Mouse (Mus musculus) testis, adult 2 months (tissue): Measurements from ENCODE around the gene Agpat2.

Experiments
- CTCF ChIP-seq: fragments of 200-500 bp; IDR thresholded peaks from 2 replicates; pipeline ENCODE4 v1.5.1; 2012; ENCODE audit warnings: low read depth, mild to moderate bottlenecking, inconsistent platforms, low read length, moderate library complexity; ENCODE audit not compliant: control insufficient read depth, insufficient read depth, insufficient replicate concordance
- POLR2A ChIP-seq: fragments of 200-500 bp; IDR thresholded peaks from 2 replicates; pipeline ENCODE4 v1.6.1; 2012; ENCODE audit warnings: low read depth, mild to moderate bottlenecking, inconsistent platforms, low read length, moderate library complexity; ENCODE audit not compliant: control insufficient read depth

DNA sequence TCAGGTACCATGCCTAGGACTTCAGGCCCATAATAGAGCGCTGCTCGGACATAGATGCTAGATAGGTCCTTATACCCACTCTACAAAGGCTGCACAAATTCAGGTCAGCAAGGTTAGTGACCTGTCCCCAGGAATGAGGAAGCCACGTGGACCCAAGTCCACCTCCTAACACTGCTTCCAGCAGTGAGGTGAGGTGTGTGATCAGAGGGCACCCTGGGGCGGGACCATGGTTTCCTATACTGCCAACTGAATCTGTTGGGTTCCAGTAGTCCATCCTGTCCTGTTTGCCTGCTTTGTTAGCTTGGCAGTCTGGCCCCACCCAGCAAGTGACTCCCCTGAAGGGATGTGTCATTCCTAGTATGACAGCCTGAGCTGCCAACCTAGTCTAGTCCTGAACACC lies 4.3 kb downstream of the Agpat2 start:
- TF ChIP-seq CTCF (no peak), POLR2A (no peak)
